In genomic region chr16:10713441-10714239, GRCm38 (mm10) we compare ENCODE assay signal across 8 mouse cellular contexts.
A peak's percentile ranks its signal among the peaks of the same experiment; 100 is the strongest.
DNase-seq lines count a peak whose midpoint lies in the region; ATAC-seq and TF ChIP-seq lines count a peak whose summit lies in the region.

No protein-coding gene starts in this region.

- TF ChIP-seq POLR2A in cerebellum, adult 2 months (IDR thresholded peaks at IDR 0.05; ENCODE audit: borderline replicate concordance, insufficient read depth, low read length) = no peak

- peak overlapping the region; percentile 38 for H3K27ac ChIP-seq in midbrain, embryonic 10.5 days (replicated peaks)
- no peak overlapping the region for H3K27ac ChIP-seq in midbrain, embryonic 16.5 days (ENCODE audit: low read length)
- H3K27ac ChIP-seq in cerebellum, adult 2 months (ENCODE audit: insufficient read depth, low read length) = peak overlapping the region; percentile 51
- peak overlapping the region; percentile 13; the same call in 1 of the 2 replicates for H3K27ac ChIP-seq in hindbrain, postnatal 0 days

- H3K4me1 ChIP-seq in midbrain, embryonic 10.5 days = peaks cover 11% of the 10 kb centered on the region
- peaks cover 4% of the 10 kb centered on the region; the same call in 1 of the 2 replicates for H3K4me1 ChIP-seq in midbrain, embryonic 16.5 days (ENCODE audit: control insufficient read depth, insufficient read depth, low read length)
- H3K4me1 ChIP-seq in cerebellum, adult 2 months (ENCODE audit: control insufficient read depth, insufficient read depth, low read length) = peaks cover 34% of the 10 kb centered on the region
- peaks cover 4% of the 10 kb centered on the region; the same call in 1 of the 2 replicates for H3K4me1 ChIP-seq in hindbrain, postnatal 0 days (ENCODE audit: insufficient read depth, low read length)

- no peaks in the 10 kb centered on the region for H3K36me3 ChIP-seq in midbrain, embryonic 10.5 days
- H3K36me3 ChIP-seq in midbrain, embryonic 16.5 days (ENCODE audit: control insufficient read depth, insufficient read depth, low read length) = no peaks in the 10 kb centered on the region
- no peaks in the 10 kb centered on the region for H3K36me3 ChIP-seq in hindbrain, postnatal 0 days (ENCODE audit: insufficient read depth, low read length)

- no peaks in the 10 kb centered on the region for H3K9me3 ChIP-seq in midbrain, embryonic 10.5 days (replicated peaks)
- H3K9me3 ChIP-seq in midbrain, embryonic 16.5 days (replicated peaks; ENCODE audit: control insufficient read depth, low read length, poor library complexity, severe bottlenecking) = no peaks in the 10 kb centered on the region
- H3K9me3 ChIP-seq in hindbrain, postnatal 0 days (ENCODE audit: low read length) = no peaks in the 10 kb centered on the region

- no peak for DNase-seq in midbrain, embryonic 10.5 days (ENCODE audit: low spot score)
- peak; percentile 65 to 74 for DNase-seq in cerebellum, adult 2 months
- DNase-seq in hindbrain, postnatal 0 days (ENCODE audit: low spot score) = peak; percentile 27
- peak; percentile 42 for DNase-seq in retina, postnatal 1 day
- DNase-seq in layer of hippocampus, adult 11-12 months (ENCODE audit: low spot score) = no peak
- DNase-seq in frontal cortex, postnatal 14 days (ENCODE audit: low spot score in 2 of 2) = no peak
- DNase-seq in heart, adult 11 months = no peak

- H3K4me2 ChIP-seq in midbrain, embryonic 16.5 days (ENCODE audit: low read length) = no peak overlapping the region
- H3K4me2 ChIP-seq in hindbrain, postnatal 0 days (ENCODE audit: low read depth, low read length) = no peak overlapping the region

- H3K9ac ChIP-seq in midbrain, embryonic 16.5 days (ENCODE audit: low read depth, low read length) = no peak overlapping the region
- H3K9ac ChIP-seq in hindbrain, postnatal 0 days (replicated peaks; ENCODE audit: low read length) = no peak overlapping the region

- H3K4me3 ChIP-seq in midbrain, embryonic 10.5 days = no peak overlapping the region
- no peak overlapping the region for H3K4me3 ChIP-seq in midbrain, embryonic 16.5 days (ENCODE audit: low read depth, low read length)
- H3K4me3 ChIP-seq in cerebellum, adult 2 months (replicated peaks; ENCODE audit: insufficient read depth, low read depth, low read length) = no peak overlapping the region
- no peak overlapping the region for H3K4me3 ChIP-seq in hindbrain, postnatal 0 days (ENCODE audit: low read length)

- H3K27me3 ChIP-seq in midbrain, embryonic 10.5 days (ENCODE audit: low read depth, poor library complexity, severe bottlenecking) = no peaks in the 10 kb centered on the region
- H3K27me3 ChIP-seq in midbrain, embryonic 16.5 days (ENCODE audit: control insufficient read depth, insufficient read depth, low read depth, low read length) = no peaks in the 10 kb centered on the region
- H3K27me3 ChIP-seq in cerebellum, adult 2 months (ENCODE audit: control insufficient read depth, insufficient read depth, low read length) = no peaks in the 10 kb centered on the region
- H3K27me3 ChIP-seq in hindbrain, postnatal 0 days (ENCODE audit: insufficient read depth, low read length) = no peaks in the 10 kb centered on the region

- TF ChIP-seq CTCF in cerebellum, adult 2 months (IDR thresholded peaks at IDR 0.05; ENCODE audit: borderline replicate concordance, insufficient read depth, low read depth, low read length) = no peak
- no peak for TF ChIP-seq CTCF in hindbrain, postnatal 0 days (IDR thresholded peaks at IDR 0.05; ENCODE audit: low read depth)

- no peak for ATAC-seq in midbrain, embryonic 16.5 days
- no peak for ATAC-seq in hindbrain, postnatal 0 days

- WGBS in midbrain, embryonic 10.5 days = 69% methylated on average over 7 of the region's 7 CpGs
- WGBS in midbrain, embryonic 16.5 days = 58% methylated on average over 7 of the region's 7 CpGs
- 52% methylated on average over 7 of the region's 7 CpGs for WGBS in cerebellum, adult 2 months
- WGBS in hindbrain, postnatal 0 days = 52% methylated on average over 7 of the region's 7 CpGs

Comparison
In these comparisons a context has a peak if more than half of its experiments do, and no peak if none do; other contexts are left out.
1. DNase-seq: peak in cerebellum, adult 2 months (2 of 2), hindbrain, postnatal 0 days (single experiment) and retina, postnatal 1 day (single experiment); none in midbrain, embryonic 10.5 days (single experiment), layer of hippocampus, adult 11-12 months (single experiment), frontal cortex, postnatal 14 days (0 of 2) and heart, adult 11 months (single experiment).